Mouse (Mus musculus) gonadal fat pad, adult 2 months (tissue): ENCODE data around the gene Hao2. TPM values are rescaled to one million over a fixed set of nuclear protein-coding genes. Genes with fewer than 3 reads are reported as not detected.

Experiments
- DNase-seq: peaks from one replicate; pipeline ENCODE4 v3.0.0-alpha.2; 2012; ENCODE audit warnings: low read depth
- polyA plus RNA-seq: library from polyadenylated mRNA; depleted of rRNA; stranded (reverse); fragments of >200 nt; gene quantifications from 2 replicates; pipeline ENCODE4 v1.2.3, GENCODE M21; 2012; rRNA removed

Gene Hao2
- polyA plus RNA-seq, result 0.07 and 0.08 TPM in 2 replicates

DNA sequence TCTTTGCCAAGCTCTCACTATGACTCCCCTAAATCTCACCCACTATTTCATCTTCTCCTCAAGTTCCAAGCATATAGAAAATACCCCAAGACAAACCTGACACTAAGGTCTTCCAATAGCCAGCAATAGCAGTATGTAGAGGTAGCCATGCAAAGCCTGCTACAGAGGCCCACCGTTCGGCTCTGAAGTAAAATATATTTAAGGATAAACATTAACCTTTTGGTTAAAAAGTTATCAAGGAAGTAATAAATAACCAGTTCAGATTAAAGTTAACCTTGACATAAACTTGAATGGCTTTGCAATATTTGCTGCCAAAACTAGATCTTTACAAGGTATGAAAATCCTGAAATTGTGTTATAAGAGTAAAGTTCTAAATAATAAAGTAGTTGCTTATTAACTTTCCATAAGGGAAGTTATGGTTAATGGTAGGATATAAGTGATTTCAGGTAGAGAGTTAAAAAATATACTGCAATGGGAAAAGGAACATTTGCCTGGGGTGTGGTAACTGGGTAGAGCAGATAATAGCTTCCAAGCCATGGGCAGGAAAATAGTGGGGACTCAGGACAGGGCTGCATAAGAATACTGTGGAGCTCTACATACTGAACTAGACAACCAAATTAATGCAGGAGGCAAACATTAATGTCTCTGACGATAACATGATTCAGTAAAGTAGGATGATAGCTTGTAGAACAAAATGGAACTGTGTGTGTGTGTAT lies at the start of gene Hao2:
Gene Hao2, minus strand, starts transcription at position 183 of the 716 bp plus-strand sequence.
- no peak for DNase-seq

DNA sequence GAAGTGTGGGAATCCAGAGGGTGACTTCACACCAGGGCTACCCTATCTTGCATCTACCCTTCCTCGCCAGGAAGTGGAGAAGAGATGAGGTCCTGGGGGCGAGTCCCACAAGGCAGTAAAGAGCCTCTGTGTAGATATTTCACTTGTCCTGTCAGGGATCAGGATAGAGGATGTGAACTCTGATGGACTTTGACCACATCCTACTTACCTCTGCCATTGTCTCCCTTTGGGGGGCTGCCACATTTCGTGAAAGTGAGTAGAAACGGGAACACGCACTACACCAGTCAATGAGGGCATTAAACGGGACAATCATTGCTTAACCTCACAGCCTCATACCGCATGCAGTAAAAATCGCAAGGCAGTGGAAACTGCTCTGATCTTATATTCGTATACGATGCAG lies 48.6 kb upstream of the Hao2 start:
- DNase-seq, result no peak

DNA sequence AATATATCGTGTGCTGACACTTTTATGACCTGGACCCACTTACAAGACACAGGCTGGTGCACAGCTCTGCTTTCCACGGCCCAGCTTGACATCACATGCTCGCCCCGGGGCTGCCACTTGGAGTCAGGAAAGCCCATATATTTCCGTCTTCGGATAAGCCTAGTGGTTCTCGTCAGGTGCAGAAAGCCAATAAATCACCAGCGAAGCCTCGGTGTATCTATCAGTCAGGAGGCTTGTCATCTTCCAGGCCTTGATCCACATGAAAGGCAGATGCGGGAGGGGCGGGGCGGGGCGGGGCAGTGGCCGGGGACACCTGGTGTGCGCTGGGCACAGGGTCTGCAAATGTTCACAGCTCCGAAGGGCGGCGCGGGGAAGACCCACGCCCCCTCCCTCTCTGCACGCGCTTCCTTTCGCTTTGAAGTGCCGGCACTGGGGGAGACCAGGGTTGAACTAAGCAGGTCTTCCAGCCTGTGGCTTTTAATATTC lies 48.1 kb upstream of the Hao2 start:
- no peak for DNase-seq

DNA sequence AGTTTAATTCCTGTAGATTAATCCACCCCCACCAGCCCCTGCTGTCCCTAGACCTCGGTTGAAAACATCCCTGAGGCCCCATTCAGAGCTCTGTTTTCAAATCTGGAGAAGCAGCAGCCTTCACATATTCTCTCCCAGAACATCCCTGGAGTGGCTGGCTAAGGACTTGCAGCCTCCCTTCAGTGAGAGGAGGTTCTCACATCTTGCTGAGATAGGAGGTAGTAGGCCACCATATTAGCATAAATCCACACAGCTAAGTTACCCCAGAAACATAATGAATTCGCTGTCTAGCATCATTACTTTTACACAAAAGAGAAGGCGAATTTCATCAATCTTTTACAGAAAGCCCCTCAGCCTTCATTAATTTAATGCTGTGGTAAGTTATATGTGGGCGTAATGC lies 47.2 kb upstream of the Hao2 start:
- no peak for DNase-seq

DNA sequence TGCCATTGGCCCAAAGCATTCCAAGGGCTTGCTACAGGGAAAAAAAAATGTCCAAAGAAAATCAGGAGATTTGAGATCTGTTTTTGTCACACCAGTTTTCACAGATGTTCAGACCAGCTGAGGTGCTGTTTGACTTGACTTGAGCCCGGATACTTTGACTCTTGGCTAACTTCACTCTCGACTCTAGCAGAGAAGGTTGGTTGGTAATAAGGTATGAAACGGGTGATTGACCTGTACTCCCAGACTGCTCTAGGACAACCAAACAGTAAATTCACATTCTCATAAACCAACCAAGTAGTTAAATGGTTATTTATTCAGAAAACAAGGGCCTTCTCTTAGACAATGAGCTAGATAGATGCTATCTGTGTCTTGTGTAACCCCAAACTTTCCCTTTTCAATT lies 43.4 kb upstream of the Hao2 start:
- DNase-seq, result no peak

DNA sequence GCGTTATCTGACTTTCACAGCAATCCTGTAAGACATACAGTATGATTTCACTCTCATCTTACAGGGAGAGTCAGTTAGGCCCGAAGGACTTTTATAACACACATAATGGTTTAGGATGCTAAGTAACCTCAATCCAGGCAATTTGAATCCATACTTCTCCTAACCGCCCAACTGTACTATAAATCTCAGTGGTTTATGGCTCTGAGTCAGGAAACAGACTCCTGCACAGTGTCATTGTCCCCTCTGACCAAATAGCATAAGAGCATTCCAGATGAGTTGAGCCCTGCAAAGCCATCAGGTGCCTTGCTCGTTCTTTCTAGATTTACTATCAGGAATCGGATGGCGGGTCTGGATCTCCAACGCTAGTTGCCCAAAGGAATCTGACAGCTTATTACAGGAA lies 41.6 kb upstream of the Hao2 start:
- DNase-seq, result no peak

DNA sequence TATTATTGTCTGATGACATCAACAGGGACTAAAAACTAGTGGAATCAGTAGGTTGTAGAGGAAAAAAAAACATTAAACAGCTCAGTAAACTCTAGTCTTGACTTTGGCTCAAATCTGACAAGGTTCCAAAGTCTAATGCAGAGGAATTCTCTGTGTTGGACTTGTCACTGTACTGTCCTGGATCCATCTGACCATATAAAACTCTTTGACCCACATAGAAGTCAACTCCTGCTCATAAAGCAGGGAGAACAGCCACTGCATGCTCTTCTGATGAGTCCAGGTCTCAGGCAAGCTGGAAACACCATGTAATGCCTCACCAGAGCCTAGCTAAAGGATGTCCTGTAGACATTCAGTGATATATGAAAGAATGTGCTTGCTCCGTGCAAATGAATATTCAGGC lies 41.0 kb upstream of the Hao2 start:
- DNase-seq, result no peak

DNA sequence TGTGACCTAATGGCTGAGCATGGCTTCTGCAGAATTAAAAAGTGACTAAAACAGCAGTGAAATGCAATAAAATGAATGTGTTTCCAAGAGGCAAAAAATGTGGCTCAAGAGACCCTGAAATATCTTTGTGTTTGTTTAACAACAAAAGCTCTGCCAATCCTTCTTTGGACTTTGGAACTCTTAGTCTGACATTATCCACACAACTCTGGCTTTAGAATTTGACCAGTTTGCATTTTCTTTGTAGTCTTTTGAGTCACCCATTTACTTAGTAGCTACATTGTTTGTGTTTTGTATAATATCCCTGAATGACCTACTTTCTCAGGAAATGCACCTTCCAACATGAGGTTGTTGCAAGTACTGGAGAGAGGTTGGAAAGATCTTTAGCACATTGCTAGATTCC lies 39.4 kb upstream of the Hao2 start:
- no peak for DNase-seq

DNA sequence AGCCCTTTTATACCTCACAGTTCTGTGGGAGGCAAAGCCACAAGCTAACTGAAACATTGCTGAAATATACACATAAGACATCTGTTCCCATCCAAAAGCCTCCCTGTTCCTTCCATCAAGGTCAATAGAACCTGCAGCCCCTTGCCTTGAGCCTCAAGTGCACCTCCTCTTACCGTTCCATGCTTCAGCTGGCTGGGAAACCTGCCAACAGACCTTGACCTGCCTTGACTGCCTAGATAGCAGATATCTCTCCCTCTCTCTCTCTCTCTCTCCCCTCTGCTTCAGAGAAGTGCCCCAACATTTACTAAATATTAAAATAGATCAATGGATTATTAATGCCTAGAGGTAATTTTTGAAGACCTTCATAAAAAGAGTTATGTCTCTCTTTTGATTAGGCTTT lies 38.8 kb upstream of the Hao2 start:
- DNase-seq, result no peak

DNA sequence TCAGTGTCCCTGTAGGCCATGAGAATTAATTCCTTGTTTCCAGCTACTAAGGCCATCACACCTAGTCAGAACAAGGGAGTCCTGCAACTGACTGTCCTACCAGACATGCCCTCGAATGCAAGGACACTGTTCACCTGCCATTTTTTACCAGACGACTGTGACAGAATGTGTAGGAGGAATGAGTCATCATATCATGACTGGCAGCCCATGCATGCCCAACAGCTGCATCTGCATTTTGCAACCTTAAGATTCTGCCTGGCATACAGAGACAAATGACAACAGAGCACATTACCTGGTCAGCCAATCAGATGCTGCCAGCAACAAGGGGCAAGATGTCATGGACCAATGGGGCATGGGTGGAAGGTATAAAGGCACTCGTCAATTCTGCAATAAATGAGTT lies 27.4 kb upstream of the Hao2 start:
- no peak for DNase-seq

DNA sequence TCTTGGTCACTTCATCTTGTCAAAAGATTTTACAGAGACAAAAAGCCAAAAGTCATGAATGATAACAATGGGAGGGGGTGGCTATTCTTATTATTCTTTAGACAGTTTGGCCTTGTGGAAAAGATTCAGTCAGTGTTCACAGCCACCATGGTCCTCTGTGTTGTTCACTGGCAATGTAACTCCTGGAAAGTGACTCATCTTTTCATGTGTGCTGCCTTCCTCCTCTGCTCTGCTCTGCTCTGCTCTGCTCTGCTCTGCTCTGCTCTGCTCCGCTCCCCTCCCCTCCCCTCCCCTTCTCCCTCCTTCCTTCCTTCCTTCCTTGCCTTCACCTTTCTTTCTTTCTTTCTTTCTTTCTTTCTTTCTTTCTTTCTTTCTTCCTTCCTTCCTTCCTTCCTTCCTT lies 24.2 kb upstream of the Hao2 start:
- DNase-seq, result no peak

DNA sequence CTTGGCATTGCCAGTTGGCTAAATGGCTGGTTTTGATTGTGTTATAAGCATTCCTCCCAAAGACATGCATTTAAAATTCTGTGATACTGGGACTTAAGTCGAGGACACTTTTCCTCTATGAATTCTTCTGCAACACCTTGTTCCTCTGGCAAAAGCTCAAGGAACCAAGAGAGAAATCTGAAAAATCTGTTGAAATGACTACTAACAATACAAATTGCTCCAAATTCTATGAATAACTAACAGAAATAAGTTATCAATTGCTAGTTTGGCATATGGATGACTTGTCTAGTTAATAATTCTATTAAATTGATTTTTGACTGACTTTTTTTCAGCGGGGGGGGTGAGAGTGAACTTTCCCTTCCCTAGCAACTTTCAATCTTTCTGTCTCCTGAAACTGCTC lies 23.8 kb upstream of the Hao2 start:
- no peak for DNase-seq

DNA sequence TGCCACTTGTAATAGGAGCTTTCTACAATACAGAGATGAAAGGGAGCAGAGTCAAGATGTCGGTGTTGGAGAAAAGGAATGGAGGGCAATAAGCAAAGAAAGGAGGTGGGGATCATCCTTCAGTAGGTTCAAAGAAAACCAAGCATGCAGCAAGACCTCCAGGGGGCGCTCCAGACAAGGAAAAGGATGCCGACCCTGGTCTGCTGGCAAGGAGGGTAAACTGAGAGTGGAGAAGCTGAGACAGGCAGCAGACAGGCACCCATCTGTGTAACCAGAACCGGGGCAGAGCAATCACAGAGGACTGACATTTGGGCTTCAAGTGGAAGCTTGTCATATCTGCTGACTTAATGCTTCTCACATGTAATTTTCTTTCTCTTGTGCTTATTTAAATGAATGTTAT lies 22.6 kb upstream of the Hao2 start:
- no peak for DNase-seq

DNA sequence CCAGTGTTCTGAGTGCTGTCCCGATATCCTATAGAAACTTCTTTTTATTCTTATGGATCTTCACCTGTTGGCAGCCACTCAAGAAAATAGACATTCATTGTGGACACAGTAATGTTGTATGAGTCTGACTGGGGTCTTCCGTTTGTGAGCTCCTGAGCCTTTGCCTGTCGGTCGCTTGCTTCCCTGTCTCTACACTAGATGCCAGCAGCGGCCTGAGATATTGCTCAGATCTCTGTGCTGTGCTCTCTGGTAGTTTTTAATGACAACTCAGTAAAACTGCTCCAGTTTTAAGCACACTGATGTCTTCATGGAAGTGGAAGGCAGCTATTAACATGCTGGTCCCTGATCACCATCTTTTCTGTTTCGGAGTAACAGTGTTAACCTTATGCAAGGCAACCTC lies 20.6 kb upstream of the Hao2 start:
- no peak for DNase-seq

DNA sequence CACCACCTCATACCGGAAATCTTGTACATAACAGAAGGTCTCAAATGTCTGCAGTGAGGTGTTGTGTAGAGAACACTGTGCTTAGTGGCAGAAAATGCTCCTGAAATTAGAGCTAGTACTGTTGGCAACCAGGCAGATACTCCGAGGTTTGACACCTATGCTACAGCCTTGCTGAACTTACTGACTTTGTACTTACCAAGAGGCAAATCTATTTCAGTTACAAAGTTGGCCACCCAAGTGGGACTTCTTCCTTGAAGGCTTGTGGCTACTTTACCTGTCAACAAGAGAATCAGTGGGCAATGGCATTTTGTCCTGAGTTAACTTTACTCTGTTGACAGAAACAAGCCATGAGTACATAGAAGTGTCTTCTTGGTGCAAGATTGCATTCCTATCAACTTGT lies 4.6 kb upstream of the Hao2 start:
- no peak for DNase-seq

DNA sequence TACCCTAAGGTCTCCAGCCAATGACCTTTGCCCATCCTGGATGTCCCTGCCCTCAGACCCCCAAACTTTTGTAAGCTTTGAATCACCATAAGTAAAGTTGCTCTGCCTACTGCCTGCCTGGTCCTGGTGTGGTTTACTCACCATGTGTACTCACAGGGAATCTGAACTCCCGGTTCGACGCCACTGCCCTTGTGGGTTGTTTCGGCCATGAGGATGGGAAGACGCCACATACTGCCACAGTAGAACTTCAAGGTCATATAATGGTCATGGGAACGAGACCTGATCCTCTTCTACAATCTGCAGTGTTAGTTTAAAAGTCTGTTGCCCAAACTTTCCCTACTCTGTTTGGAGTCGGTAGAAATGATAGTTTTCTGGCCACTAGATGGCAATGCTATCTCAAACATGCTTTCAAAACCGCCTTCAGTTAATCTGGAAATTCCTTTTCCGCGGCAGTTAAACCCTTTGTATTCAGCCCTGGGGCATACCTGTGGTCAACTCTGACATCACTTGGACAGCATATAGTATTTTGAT lies 2.1 kb upstream of the Hao2 start:
- no peak for DNase-seq

DNA sequence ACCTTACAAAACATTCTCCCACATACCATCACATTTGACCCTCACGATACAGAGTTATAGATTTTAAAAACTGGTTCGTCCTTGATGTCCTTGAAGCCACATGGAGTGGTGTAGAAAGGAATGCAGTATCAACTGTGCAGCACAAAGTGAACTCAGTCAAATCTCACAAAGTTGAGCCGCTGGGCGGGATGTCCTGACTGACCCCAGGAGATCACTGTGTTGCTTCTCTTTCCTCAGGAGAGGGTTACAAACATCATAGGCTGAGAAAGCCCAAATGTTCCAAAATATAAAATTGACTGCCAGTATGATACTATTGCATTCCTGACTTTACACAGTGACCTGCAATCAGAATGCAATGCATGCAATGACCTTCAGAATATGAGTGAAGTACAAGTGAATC lies 2.6 kb downstream of the Hao2 start:
- DNase-seq, result no peak

DNA sequence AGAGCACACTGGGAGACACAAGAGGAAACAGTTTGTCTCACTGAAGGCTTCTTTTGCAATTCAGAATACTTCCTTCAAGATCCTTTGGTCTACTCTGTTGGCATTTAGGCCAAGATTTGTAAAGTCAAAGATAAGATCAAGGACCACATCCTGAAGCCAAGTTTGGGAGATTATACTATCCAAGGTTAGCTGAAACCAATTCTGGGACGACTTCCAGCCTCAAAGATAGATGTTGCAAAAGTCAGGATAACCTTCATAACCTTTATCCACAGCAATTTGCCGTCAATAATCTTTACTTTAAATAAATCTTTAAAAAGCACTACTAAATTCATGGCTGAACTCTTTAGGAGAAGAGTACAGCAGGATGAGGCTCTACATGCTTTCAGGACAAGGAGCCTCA lies 4.8 kb downstream of the Hao2 start:
- no peak for DNase-seq

DNA sequence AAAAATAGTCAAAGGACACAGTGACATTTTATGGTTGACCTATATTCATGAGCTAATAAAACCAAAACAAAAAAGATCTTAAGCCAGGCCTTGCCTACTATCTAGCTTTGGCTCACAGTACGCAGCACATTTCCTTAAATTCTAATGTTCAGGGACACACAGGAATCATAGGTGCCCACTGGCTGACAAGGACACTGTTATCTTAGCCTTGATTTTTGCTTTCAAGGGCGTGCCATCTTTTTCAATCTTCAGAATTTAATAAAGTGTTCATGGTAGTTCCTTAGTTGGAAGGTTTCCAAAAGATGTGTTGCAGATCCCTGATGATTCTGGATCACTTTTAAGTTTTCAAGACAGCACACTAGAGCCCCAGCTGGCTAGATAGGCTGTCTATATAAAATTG lies 12.2 kb downstream of the Hao2 start:
- no peak for DNase-seq

DNA sequence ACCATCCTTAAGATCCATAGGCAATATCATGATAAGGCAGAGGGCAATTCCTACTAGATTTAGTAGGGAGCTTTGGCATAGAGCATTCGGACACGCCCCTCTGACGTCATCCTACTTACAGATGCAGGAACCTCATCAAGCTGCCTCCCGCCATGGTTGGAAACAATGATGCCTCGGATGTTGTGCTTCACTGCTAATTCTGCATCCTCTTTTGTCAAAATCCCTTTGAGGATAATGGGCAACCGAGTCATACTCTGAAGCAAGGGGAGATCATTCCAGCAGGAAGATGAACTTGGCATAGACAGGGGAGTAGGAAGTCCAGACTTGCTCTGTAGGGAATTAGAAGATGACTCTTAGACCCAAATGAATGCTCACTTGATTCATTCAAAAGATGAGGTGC lies 12.8 kb downstream of the Hao2 start:
- DNase-seq, result no peak

DNA sequence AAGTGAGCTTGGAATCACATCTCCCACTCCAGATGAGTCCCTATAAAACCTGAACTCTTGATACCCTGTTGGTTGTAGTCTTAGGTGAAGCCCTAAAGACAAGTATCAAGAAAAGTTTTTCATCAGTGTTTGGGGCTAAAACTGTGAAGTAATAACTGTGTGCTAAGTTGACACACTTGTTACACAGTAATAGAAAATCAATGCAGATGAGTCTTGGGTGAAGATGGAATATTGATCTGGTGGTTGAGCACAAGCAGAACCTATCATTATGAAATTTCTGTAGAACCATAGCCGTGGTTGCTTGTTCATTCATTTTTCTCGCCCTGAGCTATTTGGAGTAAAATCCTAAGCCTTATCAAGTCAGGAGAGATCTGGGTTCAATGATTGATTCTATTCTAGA lies 24.8 kb downstream of the Hao2 start:
- no peak for DNase-seq

DNA sequence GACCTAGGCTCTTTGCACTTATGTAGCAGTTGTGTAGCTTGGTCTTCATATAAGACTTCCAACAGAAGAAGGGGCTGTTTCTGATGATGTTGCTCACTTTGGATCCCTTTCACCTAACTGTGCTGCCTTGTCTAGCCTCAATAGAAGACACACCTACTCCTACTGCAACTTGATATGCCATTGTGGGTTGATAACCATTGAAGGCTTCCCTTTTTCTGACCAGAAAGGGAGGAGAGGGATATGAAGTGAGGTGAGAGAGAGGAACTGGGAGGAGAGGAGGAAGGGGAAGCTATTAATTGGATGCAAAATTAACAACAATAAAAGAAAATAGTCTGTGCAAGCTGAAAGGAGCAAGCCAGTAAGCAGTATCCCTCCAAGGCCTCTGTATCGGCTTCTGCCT lies 30.2 kb downstream of the Hao2 start:
- DNase-seq, result no peak

DNA sequence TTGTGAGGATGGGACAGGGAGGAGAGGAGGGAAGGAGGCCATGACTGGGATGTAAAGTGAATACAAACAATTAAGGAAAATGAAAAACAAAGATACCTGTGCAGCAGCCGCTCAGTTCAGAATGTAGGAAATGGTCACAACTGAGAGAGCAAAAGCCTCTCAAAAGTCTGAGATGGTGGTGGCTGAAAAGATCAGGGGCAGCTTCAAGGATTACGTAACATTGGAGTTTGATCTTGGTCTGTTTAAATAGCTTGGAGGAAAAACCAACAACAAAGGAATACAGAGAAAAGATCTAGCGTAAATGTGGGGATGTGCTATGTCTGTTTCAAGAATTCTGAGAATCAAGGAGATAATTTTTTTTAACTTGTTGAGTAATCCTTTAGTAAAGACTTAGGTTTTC lies 33.5 kb downstream of the Hao2 start, which contains the start of gene Hsd3b1:
Gene Hsd3b1, minus strand, starts transcription at position 219 of the 400 bp plus-strand sequence.
- DNase-seq, result no peak

DNA sequence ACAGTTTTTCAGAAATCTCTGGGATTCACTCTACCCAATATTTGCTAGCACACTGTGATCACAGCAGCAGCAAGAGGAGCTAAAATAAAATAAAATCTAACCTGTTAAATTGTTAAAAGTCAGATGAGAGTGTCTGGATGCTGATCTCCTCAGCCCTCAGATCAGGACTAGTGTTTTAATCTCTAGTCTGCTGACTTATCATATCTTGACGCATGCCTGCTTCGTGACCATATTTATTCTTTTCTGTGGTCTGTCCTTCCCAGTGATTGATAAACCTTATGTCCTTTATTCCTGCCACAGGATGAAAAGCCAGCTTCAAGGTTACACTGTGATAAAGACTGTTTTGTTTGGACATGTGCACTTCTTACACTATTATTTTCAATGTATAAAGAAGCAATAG lies 35.0 kb downstream of the Hao2 start:
- DNase-seq, result no peak
